Mouse (Mus musculus) left cerebral cortex, adult 6 months (tissue): ENCODE data around the gene Amy2a3. TPM values are rescaled to one million over a fixed set of nuclear protein-coding genes. Genes with fewer than 3 reads are reported as not detected.

Experiments used
- long read RNA-seq, 2 experiments: library from polyadenylated mRNA; unstranded; transcript quantifications; one replicate each; pipeline ENCODE4 v2.0.0; 2019 to 2020
- polyA plus RNA-seq: library from polyadenylated mRNA; unstranded; fragments of <200 nt; fragmentation: Nextera tagmentation; gene quantifications from 2 replicates; pipeline ENCODE4 v1.2.3, GENCODE M21; 2021

The Amy2a3 gene
- not detected in 2 replicates for polyA plus RNA-seq
- long read RNA-seq, experiment 1, result 0 reads
- long read RNA-seq, experiment 2, result 0 reads

GRCm38 (mm10) chr3:113323952-113324351 is at the start of gene Amy2a3:
Gene Amy2a3, minus strand, starts transcription at chr3:113324052.

DNA sequence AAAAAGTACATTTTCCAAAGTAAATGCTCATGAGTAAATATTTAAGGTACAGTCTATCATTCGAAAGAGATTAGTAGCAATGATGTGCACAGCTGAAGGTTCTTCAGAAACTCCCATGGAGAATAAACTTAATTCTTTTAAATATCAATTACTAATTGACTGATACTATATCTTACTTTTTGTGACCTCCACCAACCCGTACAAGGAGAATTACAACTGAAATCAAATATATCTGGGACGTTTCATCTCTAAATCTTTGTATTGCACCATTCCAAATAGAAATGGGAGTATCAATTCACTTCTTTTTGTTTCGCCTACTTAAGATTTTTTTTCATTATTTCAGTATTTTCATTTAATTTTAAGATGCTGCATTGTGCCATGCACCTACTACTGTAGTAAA is 32.7 kb upstream of the Amy2a3 start, which contains the start of gene Amy2a2:
Gene Amy2a2 (minus strand): TSS at position 101 of the 400 bp plus-strand sequence.

DNA sequence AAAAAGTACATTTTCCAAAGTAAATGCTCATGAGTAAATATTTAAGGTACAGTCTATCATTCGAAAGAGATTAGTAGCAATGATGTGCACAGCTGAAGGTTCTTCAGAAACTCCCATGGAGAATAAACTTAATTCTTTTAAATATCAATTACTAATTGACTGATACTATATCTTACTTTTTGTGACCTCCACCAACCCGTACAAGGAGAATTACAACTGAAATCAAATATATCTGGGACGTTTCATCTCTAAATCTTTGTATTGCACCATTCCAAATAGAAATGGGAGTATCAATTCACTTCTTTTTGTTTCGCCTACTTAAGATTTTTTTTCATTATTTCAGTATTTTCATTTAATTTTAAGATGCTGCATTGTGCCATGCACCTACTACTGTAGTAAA is 32.5 kb downstream of the Amy2a3 start, which contains the start of gene Amy2a4:
Gene Amy2a4 (minus strand): TSS at position 101 of the 400 bp plus-strand sequence.

Other genes with a start within 250 kb of the Amy2a3 start
- gene Amy2a5, start 65.2 kb downstream of the Amy2a3 start, polyA plus RNA-seq, result not detected in 2 replicates
- not detected in 2 replicates for gene Amy2a4, start 32.6 kb downstream of the Amy2a3 start, polyA plus RNA-seq
- not detected in 2 replicates for gene Amy2a2, start 32.6 kb upstream of the Amy2a3 start, polyA plus RNA-seq
- gene Amy2a1, start 208.4 kb upstream of the Amy2a3 start, polyA plus RNA-seq, result not detected in 2 replicates